Mouse (Mus musculus) testis, adult 10 weeks (tissue): ENCODE data around the gene Tra2b. TPM values are rescaled to one million over a fixed set of nuclear protein-coding genes. Genes with fewer than 3 reads are reported as not detected.

Experiments
- polyA plus RNA-seq: library from polyadenylated mRNA; stranded (reverse); fragments of 350-450 nt; fragmentation: Illumina TruSeq; extraction: RNeasy Lipid Tissue Mini Kit (QIAGEN cat#74804); gene quantifications from one replicate; pipeline ENCODE4 v1.2.3, GENCODE M21; 2014; ENCODE audit warnings: low read depth, low replicate concordance

Tra2b gene
- 244 TPM for polyA plus RNA-seq

DNA sequence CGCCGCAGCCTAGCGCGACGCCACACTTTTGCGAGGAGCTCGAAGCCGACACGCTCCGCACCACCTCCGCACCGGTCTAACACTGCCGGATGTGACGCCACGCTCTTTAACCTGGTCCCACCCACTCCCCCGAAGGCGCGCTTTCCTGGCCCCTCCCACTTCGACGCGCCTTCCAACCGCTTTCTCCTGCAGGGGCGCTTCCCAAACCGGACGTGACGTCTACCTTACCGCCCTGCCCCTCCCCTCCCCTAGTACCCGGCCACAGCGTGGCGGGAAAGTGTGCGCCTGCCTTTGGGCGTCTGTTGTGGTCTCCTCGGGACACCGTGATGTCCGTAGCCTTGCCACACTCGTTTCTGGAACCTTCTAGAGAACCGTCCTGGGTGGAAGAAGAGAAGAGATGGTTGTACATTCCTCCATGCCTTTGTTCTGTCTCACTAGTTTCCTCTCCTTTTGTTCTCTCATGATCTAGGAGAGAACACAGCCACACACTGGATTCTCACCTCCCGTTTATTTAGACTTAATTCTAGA, at the start of gene Tra2b:
TSS of gene Tra2b (minus strand) at position 157 of the 528 bp plus-strand sequence.

Other genes starting within 250 kb of the Tra2b start
- gene Igf2bp2, start 102.7 kb downstream of the Tra2b start, polyA plus RNA-seq: 0.87 TPM
- gene Etv5, start 173.7 kb upstream of the Tra2b start, polyA plus RNA-seq: 8.8 TPM